Mouse (Mus musculus) liver, embryonic 14.5 days (tissue): ENCODE measurements around the gene Vstm4. TPM values are rescaled to one million over a fixed set of nuclear protein-coding genes. Genes with fewer than 3 reads are reported as not detected.

Experiments used
- ATAC-seq: fragments of 200-750 bp; cut with Nextera tagmentation; 2 replicates; pipeline ENCODE4 v1.8.0; 2017; ENCODE audit warnings: moderate number of reproducible peaks, mild to moderate bottlenecking, moderate library complexity; ENCODE audit not compliant: insufficient read depth
- DNase-seq, 3 experiments: peaks; one replicate each; pipeline ENCODE4 v3.0.0-alpha.2; 2012 to 2013; ENCODE audit warnings: low read depth in 3 of 3, low spot score in 3 of 3
- H3K27ac ChIP-seq: fragments of 300-500 bp; sonication (generic); 2 replicates; pipeline ENCODE4 v1.5.1; 2014; ENCODE audit warnings: moderate library complexity, mild to moderate bottlenecking, control low read depth, inconsistent platforms
- H3K27me3 ChIP-seq: fragments of 300-500 bp; sonication (generic); 2 replicates; pipeline ENCODE4 v1.6.1; 2014; ENCODE audit warnings: mild to moderate bottlenecking, low read length, moderate library complexity; ENCODE audit not compliant: control insufficient read depth, insufficient read depth
- H3K36me3 ChIP-seq: fragments of 300-500 bp; sonication (generic); replicated peaks from 2 replicates; pipeline ENCODE4 v1.6.1; 2014; ENCODE audit warnings: low read depth; ENCODE audit not compliant: control insufficient read depth, insufficient read depth
- H3K4me1 ChIP-seq, 2 experiments: fragments of 200-500 bp in 1 of 2; fragments of 300-500 bp in 1 of 2; sonication (generic) in 1 of 2; replicated peaks; 2 replicates each; pipeline ENCODE4 v1.6.1; 2012 to 2014; ENCODE audit warnings: antibody characterized with exemption in 1 of 2, inconsistent platforms in 1 of 2, low read length in 1 of 2; ENCODE audit not compliant: control insufficient read depth in 2 of 2, insufficient read depth in 2 of 2
- H3K4me2 ChIP-seq: fragments of 300-500 bp; sonication (generic); 2 replicates; pipeline ENCODE4 v1.6.1; 2014; ENCODE audit warnings: low read depth, mild to moderate bottlenecking, control low read depth, moderate library complexity
- H3K4me3 ChIP-seq, 2 experiments: fragments of 200-500 bp in 1 of 2; fragments of 300-500 bp in 1 of 2; sonication (generic) in 1 of 2; 2 replicates each; pipeline ENCODE4 v1.5.1; 2012 to 2014; ENCODE audit warnings: low read depth in 2 of 2, low read length in 2 of 2, mild to moderate bottlenecking in 2 of 2, control low read depth in 1 of 2, inconsistent platforms in 1 of 2, moderate library complexity in 1 of 2; ENCODE audit not compliant: insufficient read depth in 1 of 2
- H3K9ac ChIP-seq: fragments of 300-500 bp; sonication (generic); replicated peaks from 2 replicates; pipeline ENCODE4 v1.6.1; 2014; ENCODE audit warnings: mild to moderate bottlenecking, control low read depth, moderate library complexity
- H3K9me3 ChIP-seq: fragments of 300-500 bp; sonication (generic); 2 replicates; pipeline ENCODE4 v1.6.1; 2016; ENCODE audit warnings: low read length, mixed read lengths; ENCODE audit not compliant: control insufficient read depth
- CTCF ChIP-seq: IDR thresholded peaks from 2 replicates; pipeline ENCODE4 v1.5.1; 2016; ENCODE audit warnings: antibody characterized with exemption, low read depth, control low read depth
- EP300 ChIP-seq: IDR thresholded peaks from 2 replicates; pipeline ENCODE4 v1.6.1; 2016; ENCODE audit warnings: antibody characterized with exemption, low read depth
- WGBS: fragments of 180-500 bp; shearing (Covaris S2); extraction: QIAGEN DNeasy Blood & Tissue Kit; methylation state at CpG from one replicate; pipeline ENCODE4 v1.1.7; 2014; ENCODE audit not compliant: insufficient replicate concordance; 5-methylcytosine and 5-hydroxymethylcytosine counted together
- polyA plus RNA-seq, 2 experiments: library from polyadenylated mRNA; depleted of rRNA in 1 of 2; stranded (reverse) in 1 of 2; unstranded in 1 of 2; fragments of >200 nt; fragmentation: Nextera tagmentation in 1 of 2; extraction: Ambion mirVana in 1 of 2; gene quantifications; 2 replicates each; pipeline versions ENCODE4 v1.2.1 to v1.2.3; 2012 to 2014

Gene Vstm4
- polyA plus RNA-seq, 2 experiments: 1.6 to 3.3 TPM

DNA sequence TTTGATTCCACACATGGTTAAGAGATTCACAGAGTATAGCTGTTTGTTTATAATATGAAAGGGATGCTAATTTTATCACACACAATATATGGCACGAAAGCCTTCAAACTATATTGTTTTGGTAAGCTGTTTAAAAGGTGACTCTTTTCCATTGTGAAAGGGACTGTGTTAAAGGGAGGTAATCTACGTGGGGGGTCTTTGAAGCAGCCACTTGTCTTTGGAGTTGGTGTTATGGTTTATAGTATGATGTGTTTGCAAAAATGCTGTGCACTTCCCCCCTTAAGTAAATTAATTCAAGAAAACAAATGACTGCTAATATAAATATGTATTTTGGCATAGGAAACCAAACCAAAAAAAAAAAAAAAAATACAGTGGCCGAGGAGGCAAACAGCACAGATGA is 8.8 kb downstream of the Vstm4 start:
- TF ChIP-seq EP300 (no peak), CTCF (no peak)
- no peaks in the 10 kb centered on the region for H3K9me3 ChIP-seq
- H3K36me3 ChIP-seq: no peaks in the 10 kb centered on the region
- ATAC-seq: no peak
- no peak overlapping the region for H3K4me2 ChIP-seq
- no peaks in the 10 kb centered on the region for H3K27me3 ChIP-seq
- WGBS: 54% methylated on average over 3 of the region's 3 CpGs
- H3K4me3 ChIP-seq: no peak overlapping the region
- peaks cover 0 to 4% of the 10 kb centered on the region in 2 experiments; a peak in 1 of 4 replicates for H3K4me1 ChIP-seq
- no peak overlapping the region for H3K27ac ChIP-seq
- DNase-seq: no peak
- H3K9ac ChIP-seq: no peak overlapping the region

DNA sequence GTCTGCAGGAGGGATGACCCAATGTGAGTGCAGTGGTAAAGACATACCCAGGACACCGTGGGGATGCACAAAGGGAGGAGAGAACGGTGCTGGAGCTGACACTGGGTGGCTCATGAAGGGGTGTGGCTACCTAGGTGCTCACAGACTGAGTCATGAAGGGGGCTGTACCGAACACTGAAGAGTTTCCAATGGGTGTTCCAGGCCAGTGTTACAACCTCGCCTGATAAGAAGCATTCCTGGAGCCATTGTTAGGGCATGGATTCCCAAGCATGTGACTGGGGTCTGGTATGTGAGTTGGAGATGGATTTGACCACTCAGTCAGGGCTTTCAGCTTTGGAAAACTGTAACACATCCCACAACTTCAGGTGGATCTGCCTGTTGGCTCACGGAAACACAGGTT is 15.4 kb downstream of the Vstm4 start:
- Histone ChIP-seq H3K4me3 (no peak overlapping the region), H3K4me2 (no peak overlapping the region), H3K9ac (no peak overlapping the region), H3K27me3 (no peaks in the 10 kb centered on the region), H3K9me3 (no peaks in the 10 kb centered on the region), H3K36me3 (no peaks in the 10 kb centered on the region), H3K27ac (no peak overlapping the region), H3K4me1 (no peaks in the 10 kb centered on the region)
- DNase-seq (no peak), ATAC-seq (no peak)
- no peak for TF ChIP-seq EP300
- no peak for TF ChIP-seq CTCF
- 48% methylated on average over 5 of the region's 5 CpGs for WGBS

DNA sequence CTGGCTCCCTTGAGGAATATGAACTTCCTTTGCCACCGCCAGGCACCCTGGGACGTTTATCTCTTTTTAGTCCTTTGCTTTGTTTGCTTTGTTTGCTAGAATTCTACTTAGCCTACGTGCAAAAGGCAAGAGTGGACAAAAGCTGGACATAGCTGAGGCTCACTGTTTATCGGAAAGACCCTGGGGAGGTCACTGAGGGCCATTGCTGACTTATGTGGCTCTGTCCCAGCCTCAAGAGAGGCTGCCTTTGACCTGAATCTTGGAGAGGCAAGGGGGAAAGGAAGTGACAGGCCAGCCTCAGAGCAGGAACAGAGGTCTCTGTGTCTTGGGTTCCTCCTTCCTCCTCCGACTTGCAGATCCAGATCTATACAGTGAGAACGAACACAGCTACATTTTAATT is 21.0 kb downstream of the Vstm4 start:
- peak; percentile 37; the same call in 1 of the 2 replicates for ATAC-seq
- Histone ChIP-seq H3K27ac (no peak overlapping the region), H3K36me3 (no peaks in the 10 kb centered on the region), H3K9me3 (no peaks in the 10 kb centered on the region), H3K4me2 (no peak overlapping the region), H3K27me3 (no peaks in the 10 kb centered on the region), H3K4me1 (peaks cover 0 to 8% of the 10 kb centered on the region in 2 experiments; a peak in 1 of 4 replicates), H3K4me3 (no peak overlapping the region), H3K9ac (no peak overlapping the region)
- TF ChIP-seq EP300: no peak
- no peak for DNase-seq
- 45% methylated on average over 6 of the region's 6 CpGs for WGBS

DNA sequence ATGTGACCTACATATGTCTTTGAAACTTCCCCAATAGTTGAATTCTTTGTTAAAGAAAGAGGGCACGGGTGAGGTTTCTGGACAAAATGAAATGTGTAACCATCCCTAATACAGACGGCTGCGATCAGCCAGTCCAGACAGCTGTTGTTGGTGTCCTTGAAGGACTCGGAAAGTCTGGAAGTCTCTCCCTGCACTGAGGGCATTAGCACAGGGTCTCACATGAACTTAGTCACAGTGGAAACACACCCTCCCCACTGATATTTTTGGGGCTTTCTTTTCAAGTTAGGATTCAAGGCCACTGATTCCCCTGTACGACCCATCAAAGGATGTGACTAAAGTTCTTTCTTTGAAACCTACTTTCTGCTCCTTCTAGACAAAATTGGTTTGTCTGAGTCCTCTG is 23.8 kb downstream of the Vstm4 start:
- Histone ChIP-seq H3K4me2 (no peak overlapping the region), H3K27ac (no peak overlapping the region), H3K9me3 (no peaks in the 10 kb centered on the region), H3K27me3 (no peaks in the 10 kb centered on the region), H3K4me1 (peaks cover 0 to 8% of the 10 kb centered on the region in 2 experiments; a peak in 1 of 4 replicates), H3K36me3 (no peaks in the 10 kb centered on the region), H3K9ac (no peak overlapping the region), H3K4me3 (no peak overlapping the region)
- no peak for TF ChIP-seq CTCF
- no peak for TF ChIP-seq EP300
- ATAC-seq: no peak
- no peak for DNase-seq
- 74% methylated on average over 5 of the region's 5 CpGs for WGBS

DNA sequence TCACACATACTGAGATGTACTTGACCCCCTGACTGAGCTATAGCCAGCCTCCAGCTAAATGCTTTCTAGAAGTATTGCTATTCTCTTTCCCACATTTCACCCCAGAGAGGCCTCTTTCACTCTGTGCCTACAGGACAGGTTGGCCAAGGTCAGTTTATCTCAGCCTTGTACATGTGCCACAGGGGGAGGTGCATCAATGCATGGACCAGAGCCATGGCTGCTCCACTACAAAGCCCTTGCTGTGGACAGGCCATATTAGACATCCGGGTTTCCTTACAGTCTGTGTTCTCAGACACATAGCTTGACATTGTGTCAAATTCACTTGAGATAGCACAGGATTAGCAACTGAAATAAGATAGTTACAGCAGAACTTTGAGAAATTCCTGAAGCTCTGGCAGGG is 25.1 kb downstream of the Vstm4 start:
- no peak overlapping the region for H3K9ac ChIP-seq
- DNase-seq (no peak), ATAC-seq (no peak)
- no peak overlapping the region for H3K27ac ChIP-seq
- TF ChIP-seq CTCF (no peak), EP300 (no peak)
- no peaks in the 10 kb centered on the region for H3K36me3 ChIP-seq
- H3K9me3 ChIP-seq: no peaks in the 10 kb centered on the region
- H3K4me1 ChIP-seq: peaks cover 0 to 8% of the 10 kb centered on the region in 2 experiments; a peak in 1 of 4 replicates
- no peaks in the 10 kb centered on the region for H3K27me3 ChIP-seq
- WGBS: 58% methylated on average over 1 of the region's 1 CpGs
- H3K4me3 ChIP-seq: no peak overlapping the region
- H3K4me2 ChIP-seq: no peak overlapping the region
